Mouse (Mus musculus) hindbrain, embryonic 14.5 days (tissue): ENCODE data around the gene Gnl3l. TPM values are rescaled to one million over a fixed set of nuclear protein-coding genes. Genes with fewer than 3 reads are reported as not detected.

Experiments used
- ATAC-seq: fragments of 200-750 bp; cut with Nextera tagmentation; 2 replicates; pipeline ENCODE4 v1.8.0; 2017; ENCODE audit warnings: moderate number of reproducible peaks, mild to moderate bottlenecking, moderate TSS enrichment, moderate library complexity; ENCODE audit not compliant: low FRiP score
- DNase-seq: peaks from one replicate; pipeline ENCODE4 v3.0.0-alpha.2; 2015; ENCODE audit warnings: low spot score
- H3K27ac ChIP-seq: fragments of 300-500 bp; sonication (generic); 2 replicates; pipeline ENCODE4 v1.5.1; 2014; ENCODE audit warnings: mild to moderate bottlenecking, moderate library complexity
- H3K27me3 ChIP-seq: fragments of 300-500 bp; sonication (generic); 2 replicates; pipeline ENCODE4 v1.6.1; 2014; ENCODE audit warnings: mild to moderate bottlenecking, low read length, mixed read lengths; ENCODE audit not compliant: control insufficient read depth, insufficient read depth
- H3K36me3 ChIP-seq: fragments of 300-500 bp; sonication (generic); replicated peaks from 2 replicates; pipeline ENCODE4 v1.6.1; 2014; ENCODE audit not compliant: control insufficient read depth, insufficient read depth
- H3K4me1 ChIP-seq: fragments of 300-500 bp; sonication (generic); replicated peaks from 2 replicates; pipeline ENCODE4 v1.6.1; 2014; ENCODE audit warnings: antibody characterized with exemption, low read length, mixed read lengths; ENCODE audit not compliant: control insufficient read depth, insufficient read depth
- H3K4me2 ChIP-seq: fragments of 300-500 bp; sonication (generic); replicated peaks from 2 replicates; pipeline ENCODE4 v1.6.1; 2014; ENCODE audit warnings: mild to moderate bottlenecking, moderate library complexity
- H3K4me3 ChIP-seq: fragments of 300-500 bp; sonication (generic); replicated peaks from 2 replicates; pipeline ENCODE4 v1.5.1; 2014; ENCODE audit warnings: mild to moderate bottlenecking, low read length
- H3K9ac ChIP-seq: fragments of 300-500 bp; sonication (generic); 2 replicates; pipeline ENCODE4 v1.6.1; 2014
- H3K9me3 ChIP-seq: fragments of 300-500 bp; sonication (generic); 2 replicates; pipeline ENCODE4 v1.6.1; 2016; ENCODE audit warnings: low read length; ENCODE audit not compliant: control insufficient read depth
- WGBS: fragments of 180-500 bp; shearing (Covaris S2); extraction: QIAGEN DNeasy Blood & Tissue Kit; methylation state at CpG from one replicate; pipeline ENCODE4 v1.1.7; 2014; 5-methylcytosine and 5-hydroxymethylcytosine counted together
- polyA plus RNA-seq: library from polyadenylated mRNA; unstranded; fragments of >200 nt; fragmentation: Nextera tagmentation; extraction: Ambion mirVana; gene quantifications from 2 replicates; pipeline ENCODE4 v1.2.1, GENCODE M21; 2014

Gene Gnl3l
- polyA plus RNA-seq, 1 experiment from 2014 or later: 85.1 TPM

DNA sequence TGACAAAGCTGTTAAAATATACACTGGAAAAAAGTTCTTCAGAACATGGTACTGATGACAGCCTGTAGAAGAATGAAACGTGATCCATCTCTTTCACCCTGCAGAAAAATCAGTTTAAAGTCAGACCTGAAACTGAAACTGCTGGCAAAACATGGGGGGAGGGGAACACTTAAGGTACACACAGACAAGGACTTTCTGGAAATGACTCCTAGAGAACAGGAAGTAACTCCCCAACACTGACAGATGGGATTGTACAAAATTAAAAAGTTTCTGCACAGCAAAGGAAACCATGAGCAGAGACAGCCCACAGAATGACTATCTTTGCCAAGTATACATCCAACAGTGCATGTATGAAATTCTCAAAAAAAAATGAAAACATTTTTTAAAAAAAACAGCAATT lies 35.5 kb downstream of the Gnl3l start:
- Histone ChIP-seq H3K4me3 (no peak overlapping the region), H3K27me3 (no peaks in the 10 kb centered on the region), H3K4me1 (no peaks in the 10 kb centered on the region), H3K4me2 (no peak overlapping the region), H3K27ac (no peak overlapping the region), H3K9me3 (no peaks in the 10 kb centered on the region), H3K9ac (no peak overlapping the region), H3K36me3 (peaks cover 28% of the 10 kb centered on the region)
- DNase-seq (no peak), ATAC-seq (no peak)
- WGBS: 88% methylated on average over 1 of the region's 1 CpGs

DNA sequence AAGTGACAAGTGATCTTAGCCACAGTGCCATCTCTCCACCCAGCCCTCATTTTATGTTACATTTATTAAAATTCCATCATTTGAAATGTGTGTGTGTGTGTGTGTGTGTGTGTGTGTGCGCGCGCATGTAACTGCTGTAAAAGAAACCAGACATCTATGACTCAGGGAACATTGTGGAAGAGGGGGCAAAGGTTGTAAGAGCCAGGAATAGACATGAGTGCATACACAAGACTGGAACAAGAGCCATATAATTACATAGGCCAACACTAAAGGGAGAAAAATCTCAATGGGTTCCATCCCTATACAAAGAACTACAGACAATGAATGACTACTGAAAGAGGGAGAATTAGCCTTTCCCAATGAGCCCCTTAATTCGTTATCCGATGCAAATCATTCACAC lies 41.7 kb downstream of the Gnl3l start:
- no peaks in the 10 kb centered on the region for H3K27me3 ChIP-seq
- no peaks in the 10 kb centered on the region for H3K36me3 ChIP-seq
- no peak overlapping the region for H3K27ac ChIP-seq
- no peak for DNase-seq
- ATAC-seq: no peak
- no peak overlapping the region for H3K4me3 ChIP-seq
- WGBS: 88% methylated on average over 5 of the region's 5 CpGs
- H3K4me2 ChIP-seq: no peak overlapping the region
- H3K9ac ChIP-seq: no peak overlapping the region
- no peaks in the 10 kb centered on the region for H3K4me1 ChIP-seq
- H3K9me3 ChIP-seq: no peaks in the 10 kb centered on the region

DNA sequence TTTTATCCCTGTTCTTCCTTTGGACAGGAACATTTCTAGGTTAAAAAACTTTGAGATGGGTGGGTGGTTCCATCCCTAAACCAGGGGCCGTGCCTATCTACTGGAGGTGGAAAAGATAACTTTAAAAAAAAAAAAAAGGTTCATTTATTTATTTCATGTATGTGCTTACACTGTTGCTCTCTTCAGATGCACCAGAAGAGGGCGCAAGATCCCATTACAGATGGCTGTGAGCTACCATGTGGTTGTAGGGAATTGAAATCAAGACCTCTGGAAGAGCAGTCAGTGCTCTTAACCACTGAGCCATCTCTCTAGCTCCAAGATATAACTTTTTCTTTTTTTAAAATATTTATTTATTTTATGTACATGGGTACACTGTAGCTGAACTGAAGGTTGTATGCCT lies 54.1 kb downstream of the Gnl3l start:
- ATAC-seq (no peak), DNase-seq (no peak)
- 24% methylated on average over 2 of the region's 2 CpGs for WGBS
- H3K27ac ChIP-seq: no peak overlapping the region
- H3K36me3 ChIP-seq: no peaks in the 10 kb centered on the region
- H3K4me2 ChIP-seq: no peak overlapping the region
- H3K9me3 ChIP-seq: no peaks in the 10 kb centered on the region
- H3K27me3 ChIP-seq: no peaks in the 10 kb centered on the region
- H3K4me1 ChIP-seq: no peaks in the 10 kb centered on the region
- no peak overlapping the region for H3K9ac ChIP-seq
- H3K4me3 ChIP-seq: no peak overlapping the region

DNA sequence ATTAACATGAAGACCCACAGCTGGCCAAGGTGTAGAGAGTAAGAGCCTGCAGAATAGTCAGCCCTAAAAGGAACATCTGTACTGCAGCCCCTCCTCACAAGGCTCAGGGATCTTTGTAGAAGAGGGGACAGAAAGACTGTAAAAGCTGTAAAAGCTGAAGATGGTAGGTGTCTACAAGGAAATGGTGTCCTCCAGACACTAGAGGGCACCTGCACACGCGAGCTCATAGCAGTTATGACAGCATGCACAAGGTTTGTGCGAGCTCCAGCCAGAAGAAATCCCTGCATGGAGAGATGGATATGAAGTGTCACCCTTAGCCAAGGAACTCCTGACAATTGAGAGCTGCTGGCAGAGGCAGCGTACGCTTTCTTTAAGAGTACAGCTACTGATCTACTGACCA lies 56.4 kb downstream of the Gnl3l start:
- no peaks in the 10 kb centered on the region for H3K27me3 ChIP-seq
- H3K9ac ChIP-seq: no peak overlapping the region
- WGBS: 55% methylated on average over 5 of the region's 5 CpGs
- no peaks in the 10 kb centered on the region for H3K4me1 ChIP-seq
- no peak overlapping the region for H3K27ac ChIP-seq
- ATAC-seq (no peak), DNase-seq (no peak)
- no peak overlapping the region for H3K4me2 ChIP-seq
- no peak overlapping the region for H3K4me3 ChIP-seq
- no peaks in the 10 kb centered on the region for H3K36me3 ChIP-seq
- H3K9me3 ChIP-seq: no peaks in the 10 kb centered on the region

DNA sequence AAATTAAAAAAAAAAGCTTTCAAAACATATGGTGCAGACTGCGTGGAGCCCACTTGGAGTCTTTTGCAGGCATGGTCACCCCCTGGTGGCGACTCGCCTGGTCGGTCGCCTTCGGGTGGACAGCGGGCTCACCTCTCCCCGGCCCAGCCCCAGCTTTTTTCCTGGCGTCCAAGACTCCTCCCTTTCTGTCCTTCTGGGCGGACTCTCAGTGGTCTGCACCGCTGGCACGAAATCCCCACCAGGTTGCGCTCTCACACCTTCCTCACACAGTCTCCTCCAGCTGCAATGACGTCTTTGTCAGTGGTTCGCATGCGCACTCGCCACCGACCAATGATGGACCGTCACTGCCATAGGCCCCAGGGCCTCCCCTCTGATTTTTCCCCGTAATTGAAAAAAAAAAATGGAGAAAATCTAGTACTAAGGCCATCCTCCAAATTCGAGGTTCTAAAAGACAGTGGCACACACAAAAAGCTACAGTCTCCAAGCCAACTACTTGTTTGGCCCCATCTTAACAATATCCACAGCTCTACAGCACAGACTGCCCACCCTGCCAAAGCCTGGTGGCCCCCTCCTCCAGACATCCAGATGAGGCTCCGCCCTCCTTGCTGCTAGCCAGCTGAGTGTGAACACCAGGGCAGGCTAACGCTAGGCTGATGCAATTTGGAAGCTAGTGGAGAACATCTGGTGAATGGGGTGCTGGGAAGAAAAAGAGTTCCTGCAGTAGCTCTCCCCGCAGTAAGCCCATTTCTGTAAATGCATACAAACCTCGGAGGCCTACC lies 60.4 kb downstream of the Gnl3l start:
- 26% methylated on average over 25 of the region's 25 CpGs for WGBS
- H3K36me3 ChIP-seq: no peaks in the 10 kb centered on the region
- DNase-seq: peak; percentile 72
- peak overlapping the region; percentile 34; the same call in 1 of the 2 replicates for H3K9ac ChIP-seq
- H3K4me3 ChIP-seq: peak overlapping the region; percentile 23
- no peaks in the 10 kb centered on the region for H3K9me3 ChIP-seq
- H3K4me1 ChIP-seq: no peaks in the 10 kb centered on the region
- ATAC-seq: peak; percentile 97
- peak overlapping the region; percentile 83 for H3K27ac ChIP-seq
- no peaks in the 10 kb centered on the region; the same call in 1 of the 2 replicates for H3K27me3 ChIP-seq
- peak overlapping the region; percentile 46 for H3K4me2 ChIP-seq

DNA sequence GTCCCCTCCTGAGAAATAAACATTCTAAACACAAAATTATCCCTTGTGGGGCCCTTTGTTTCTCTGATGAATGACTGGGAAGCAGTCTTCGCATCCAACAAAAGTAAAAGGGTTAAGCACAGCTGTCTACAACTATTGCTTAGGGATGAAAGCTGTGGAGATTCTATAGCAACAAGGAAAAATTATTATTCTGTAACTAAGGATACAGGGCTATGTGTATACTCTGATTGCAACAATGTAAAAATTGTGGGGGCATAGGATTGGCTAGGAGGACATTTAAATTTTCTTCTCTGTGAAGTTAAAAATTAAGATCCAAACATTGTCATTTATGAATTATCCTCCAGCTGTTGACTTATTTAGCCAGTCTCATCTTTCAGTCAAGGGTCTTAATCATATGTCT lies 61.1 kb downstream of the Gnl3l start:
- DNase-seq (peak; percentile 25), ATAC-seq (no peak)
- H3K4me2 ChIP-seq: peak overlapping the region; percentile 46
- no peaks in the 10 kb centered on the region for H3K9me3 ChIP-seq
- H3K4me3 ChIP-seq: peak overlapping the region; percentile 23
- 38% methylated on average over 1 of the region's 1 CpGs for WGBS
- no peaks in the 10 kb centered on the region for H3K36me3 ChIP-seq
- H3K4me1 ChIP-seq: no peaks in the 10 kb centered on the region
- H3K27me3 ChIP-seq: no peaks in the 10 kb centered on the region; the same call in 1 of the 2 replicates
- peak overlapping the region; percentile 83 for H3K27ac ChIP-seq
- H3K9ac ChIP-seq: no peak overlapping the region

DNA sequence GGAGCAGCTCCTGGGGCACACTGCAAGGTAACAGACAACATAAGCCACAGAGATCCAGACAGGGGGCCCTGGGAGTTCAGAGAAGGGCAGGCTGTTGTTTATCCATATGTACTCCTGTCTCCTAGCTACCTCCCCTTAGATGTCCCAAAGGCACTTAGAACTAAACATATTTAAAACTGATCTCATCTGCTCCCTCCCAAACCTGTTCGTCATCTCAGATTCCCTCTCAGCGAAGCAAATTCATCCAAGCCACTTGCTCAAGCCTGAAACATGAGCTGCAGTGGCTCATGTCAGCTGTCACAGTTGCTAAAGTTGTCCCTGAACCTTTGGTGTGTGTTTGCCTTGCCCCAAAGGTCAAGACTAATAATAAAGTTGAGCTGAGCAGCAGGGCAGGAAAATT lies 61.7 kb downstream of the Gnl3l start:
- Histone ChIP-seq H3K27me3 (no peaks in the 10 kb centered on the region; the same call in 1 of the 2 replicates), H3K4me3 (no peak overlapping the region), H3K27ac (no peak overlapping the region), H3K9me3 (no peaks in the 10 kb centered on the region), H3K4me2 (no peak overlapping the region), H3K36me3 (no peaks in the 10 kb centered on the region), H3K4me1 (no peaks in the 10 kb centered on the region), H3K9ac (no peak overlapping the region)
- ATAC-seq (no peak), DNase-seq (no peak)
- WGBS: 41% methylated on average over 2 of the region's 2 CpGs

DNA sequence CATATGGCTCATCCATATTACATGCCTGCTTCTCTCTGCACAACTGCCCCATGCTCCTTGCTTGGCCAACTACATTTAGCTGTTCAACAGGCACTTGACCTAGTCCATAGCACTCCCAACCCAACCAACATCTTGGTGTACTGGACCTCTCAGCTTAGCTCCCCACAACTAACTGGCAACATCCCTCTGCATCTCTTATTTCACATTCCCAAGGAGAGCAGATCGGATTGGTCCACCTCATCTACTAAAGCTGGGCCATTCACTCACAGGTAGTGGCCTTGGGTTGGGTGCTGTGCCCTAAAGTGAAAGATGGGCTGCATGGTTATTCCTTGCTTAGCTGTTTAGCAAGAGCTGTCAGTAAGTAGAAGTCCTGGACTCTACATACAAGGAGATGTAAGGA lies 62.4 kb downstream of the Gnl3l start:
- no peaks in the 10 kb centered on the region for H3K9me3 ChIP-seq
- H3K27ac ChIP-seq: no peak overlapping the region
- no peak for DNase-seq
- 76% methylated on average over 1 of the region's 1 CpGs for WGBS
- no peak overlapping the region for H3K4me2 ChIP-seq
- ATAC-seq: no peak
- no peaks in the 10 kb centered on the region; the same call in 1 of the 2 replicates for H3K27me3 ChIP-seq
- H3K36me3 ChIP-seq: no peaks in the 10 kb centered on the region
- no peak overlapping the region for H3K4me3 ChIP-seq
- no peak overlapping the region for H3K9ac ChIP-seq
- no peaks in the 10 kb centered on the region for H3K4me1 ChIP-seq
